Mouse (Mus musculus): ENCODE results near the gene Nek7.

Gene Nek7

GRCm38 (mm10) chr1:138507014-138507413 is 112.9 kb downstream of the Nek7 start:
- no peak for DNase-seq

GRCm38 (mm10) chr1:138504228-138504627 is 115.7 kb downstream of the Nek7 start:
- DNase-seq, result no peak

- no peak for DNase-seq
Measured at GRCm38 (mm10) chr1:138500691-138501090, 119.2 kb downstream of the Nek7 start.

- no peak for DNase-seq
Measured at GRCm38 (mm10) chr1:138500155-138500554, 119.8 kb downstream of the Nek7 start.

GRCm38 (mm10) chr1:138499461-138499860 is 120.5 kb downstream of the Nek7 start:
- DNase-seq, result no peak

GRCm38 (mm10) chr1:138491382-138492097 is 128.4 kb downstream of the Nek7 start:
- DNase-seq, result no peak

- no peak for DNase-seq
Measured at GRCm38 (mm10) chr1:138487569-138487968, 132.4 kb downstream of the Nek7 start.

DNA sequence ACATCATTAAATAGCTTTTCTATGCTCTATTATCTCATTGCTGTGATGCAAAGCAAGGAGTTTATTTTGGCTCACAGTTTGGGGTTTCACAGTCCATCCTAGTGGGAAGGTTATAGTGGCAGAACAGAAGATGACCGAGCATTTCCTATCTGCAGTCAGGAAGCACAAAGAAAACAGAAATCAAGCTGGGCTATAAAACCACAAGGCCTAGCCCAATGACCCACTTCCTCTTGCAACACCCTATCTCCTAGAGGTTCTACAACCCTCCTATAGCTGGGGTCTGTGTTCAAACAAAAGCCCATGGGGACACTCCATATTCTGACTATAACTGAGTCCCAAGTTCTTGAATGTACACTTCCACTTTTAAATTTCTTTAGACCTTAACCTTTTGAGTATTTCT is 139.2 kb downstream of the Nek7 start:
- no peak for DNase-seq

- DNase-seq, result no peak
Measured at GRCm38 (mm10) chr1:138465352-138465751, 154.6 kb downstream of the Nek7 start.

DNA sequence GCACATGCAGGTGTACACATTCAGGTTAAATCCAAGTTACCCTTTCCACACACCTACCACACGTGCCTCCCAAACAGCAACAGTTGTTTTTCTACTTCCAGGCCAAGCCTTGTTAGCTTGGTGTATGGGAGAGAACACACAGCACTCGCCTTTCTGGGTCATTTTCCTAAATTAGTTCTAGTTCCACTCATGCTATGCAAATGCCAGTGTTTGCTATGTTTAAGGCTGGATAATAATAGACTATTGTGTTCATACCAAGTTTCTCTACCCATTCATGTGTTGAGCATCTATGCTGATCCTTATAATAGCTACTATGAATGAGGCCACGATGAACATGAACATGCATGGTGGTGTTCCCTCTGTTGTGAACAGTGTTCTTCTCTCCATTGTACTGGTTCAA is 158.5 kb downstream of the Nek7 start:
- DNase-seq, result no peak

GRCm38 (mm10) chr1:138449476-138449851 is 170.5 kb downstream of the Nek7 start:
- DNase-seq, result no peak

- DNase-seq, result no peak
Measured at GRCm38 (mm10) chr1:138448635-138449475, 171.1 kb downstream of the Nek7 start.

DNA sequence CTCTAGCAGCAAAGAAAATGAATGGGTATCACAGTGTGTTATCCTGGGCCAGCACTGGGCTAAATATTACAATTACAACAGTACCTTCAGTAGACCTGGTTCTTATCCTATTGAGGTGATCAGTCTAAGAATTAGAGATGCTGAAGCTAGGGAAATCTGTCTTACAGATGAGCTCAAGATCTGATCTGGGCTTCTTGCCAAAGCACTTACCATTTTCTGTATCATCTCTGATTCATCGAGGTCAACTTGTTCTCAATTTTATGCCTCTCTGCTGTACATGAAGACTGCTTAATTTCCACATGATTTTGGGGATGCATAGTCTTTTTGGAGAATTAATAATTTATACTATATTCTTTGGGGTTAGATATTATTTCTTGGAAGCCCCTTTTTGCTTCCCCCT is 173.1 kb downstream of the Nek7 start:
- no peak for DNase-seq

Data from thymus, adult 18-20 months (tissue).